Mouse (Mus musculus) forebrain, embryonic 16.5 days (tissue): ENCODE data around the gene Efcab6. TPM values are rescaled to one million over a fixed set of nuclear protein-coding genes. Genes with fewer than 3 reads are reported as not detected.
"Not testable (repeated sequence)": the region's sequence is repeated elsewhere in the genome, so short reads cannot be mapped to it uniquely, and the experiment has no call there.

Experiments
- ATAC-seq: fragments of 200-750 bp; cut with Nextera tagmentation; 2 replicates; pipeline ENCODE4 v1.8.0; 2017; ENCODE audit warnings: mild to moderate bottlenecking, moderate library complexity
- H3K27ac ChIP-seq: fragments of 300-500 bp; sonication (generic); 2 replicates; pipeline ENCODE4 v1.5.1; 2014; ENCODE audit warnings: low read length, control low read depth
- H3K27me3 ChIP-seq: fragments of 300-500 bp; sonication (generic); replicated peaks from 2 replicates; pipeline ENCODE4 v1.6.1; 2014; ENCODE audit warnings: low read length; ENCODE audit not compliant: control insufficient read depth, insufficient read depth
- H3K36me3 ChIP-seq: fragments of 300-500 bp; sonication (generic); 2 replicates; pipeline ENCODE4 v1.6.1; 2014; ENCODE audit not compliant: control insufficient read depth, insufficient read depth
- H3K4me1 ChIP-seq: fragments of 300-500 bp; sonication (generic); replicated peaks from 2 replicates; pipeline ENCODE4 v1.6.1; 2014; ENCODE audit warnings: low read length; ENCODE audit not compliant: control insufficient read depth, insufficient read depth
- H3K4me2 ChIP-seq: fragments of 300-500 bp; sonication (generic); 2 replicates; pipeline ENCODE4 v1.6.1; 2014; ENCODE audit warnings: mild to moderate bottlenecking, low read length, control low read depth
- H3K4me3 ChIP-seq: fragments of 300-500 bp; sonication (generic); replicated peaks from 2 replicates; pipeline ENCODE4 v1.5.1; 2014; ENCODE audit warnings: mild to moderate bottlenecking, low read length, control low read depth
- H3K9ac ChIP-seq: fragments of 300-500 bp; sonication (generic); replicated peaks from 2 replicates; pipeline ENCODE4 v1.6.1; 2014; ENCODE audit warnings: low read depth, low read length, control low read depth
- H3K9me3 ChIP-seq: fragments of 300-500 bp; sonication (generic); 2 replicates; pipeline ENCODE4 v1.6.1; 2016; ENCODE audit warnings: low read length; ENCODE audit not compliant: control insufficient read depth
- WGBS: fragments of 180-500 bp; shearing (Covaris S2); extraction: QIAGEN DNeasy Blood & Tissue Kit; methylation state at CpG from one replicate; pipeline ENCODE4 v1.1.7; 2014; 5-methylcytosine and 5-hydroxymethylcytosine counted together
- polyA plus RNA-seq: library from polyadenylated mRNA; unstranded; fragments of >200 nt; fragmentation: Nextera tagmentation; extraction: Ambion mirVana; gene quantifications from 2 replicates; pipeline ENCODE4 v1.2.1, GENCODE M21; 2015

Efcab6 gene
- polyA plus RNA-seq: 2.8 and 3.7 TPM in 2 replicates

- Histone ChIP-seq H3K4me1 (peaks cover 24% of the 10 kb centered on the region), H3K36me3 (no peaks in the 10 kb centered on the region), H3K27ac (no peak within 1 kb of the TSS), H3K4me2 (peak within 1 kb of the TSS; percentile 53), H3K4me3 (peak within 1 kb of the TSS; percentile 38), H3K27me3 (no peaks in the 10 kb centered on the region), H3K9me3 (peaks cover 6% of the 10 kb centered on the region), H3K9ac (peak within 1 kb of the TSS; percentile 20)
- peak; percentile 61 for ATAC-seq
- WGBS: 2% methylated on average over 29 of the region's 29 CpGs
These were observed at the start of gene Efcab6 for GRCm38 (mm10) chr15:84065140-84065539. Gene Efcab6, minus strand, starts transcription at chr15:84065379.

- no peak for ATAC-seq
- WGBS: 73% methylated on average over 6 of the region's 6 CpGs
These were observed 48.7 kb upstream of the Efcab6 start for GRCm38 (mm10) chr15:84113873-84114272.

GRCm38 (mm10) chr15:84108899-84109298 lies 43.7 kb upstream of the Efcab6 start:
- Histone ChIP-seq H3K4me3 (no peak overlapping the region), H3K9ac (no peak overlapping the region)
- 6% methylated on average over 13 of the region's 13 CpGs for WGBS

More at GRCm38 (mm10) chr15:84113873-84114272, 48.7 kb upstream of the Efcab6 start:
- Histone ChIP-seq H3K4me2 (no peak overlapping the region), H3K36me3 (no peaks in the 10 kb centered on the region), H3K27ac (no peak overlapping the region), H3K9ac (no peak overlapping the region), H3K4me3 (no peak overlapping the region), H3K4me1 (no peaks in the 10 kb centered on the region), H3K9me3 (0 out of 2 replicates have a peak, but pooled peaks cover 2% of the 10 kb centered on the region), H3K27me3 (0 out of 2 replicates have a peak, but pooled peaks cover 2% of the 10 kb centered on the region)

GRCm38 (mm10) chr15:84105924-84106500 lies 40.8 kb upstream of the Efcab6 start:
- peak overlapping the region; percentile 74 for H3K9ac ChIP-seq
- peak overlapping the region; percentile 76 for H3K4me2 ChIP-seq
- ATAC-seq: peak; percentile 32
- H3K36me3 ChIP-seq: no peaks in the 10 kb centered on the region
- WGBS: 8% methylated on average over 12 of the region's 12 CpGs
- no peaks in the 10 kb centered on the region for H3K27me3 ChIP-seq
- peaks cover 18% of the 10 kb centered on the region for H3K4me1 ChIP-seq
- peak overlapping the region; percentile 59 for H3K4me3 ChIP-seq
- H3K9me3 ChIP-seq: no peaks in the 10 kb centered on the region
- H3K27ac ChIP-seq: peak overlapping the region; percentile 60

More at GRCm38 (mm10) chr15:84108899-84109298, 43.7 kb upstream of the Efcab6 start:
- Histone ChIP-seq H3K36me3 (no peaks in the 10 kb centered on the region), H3K9me3 (no peaks in the 10 kb centered on the region), H3K27ac (no peak overlapping the region), H3K27me3 (0 out of 2 replicates have a peak, but pooled peaks cover 2% of the 10 kb centered on the region), H3K4me1 (peaks cover 17% of the 10 kb centered on the region), H3K4me2 (no peak overlapping the region)
- no peak for ATAC-seq

GRCm38 (mm10) chr15:84105105-84105923 lies 40.1 kb upstream of the Efcab6 start, which contains the start of gene Sult4a1:
Gene Sult4a1, minus strand, starts transcription at chr15:84105754.
- Histone ChIP-seq H3K36me3 (no peaks in the 10 kb centered on the region), H3K4me3 (peak within 1 kb of the TSS; percentile 59), H3K9ac (peak within 1 kb of the TSS; percentile 74), H3K4me2 (peak within 1 kb of the TSS; percentile 76), H3K27me3 (no peaks in the 10 kb centered on the region), H3K4me1 (peaks cover 18% of the 10 kb centered on the region), H3K27ac (peak within 1 kb of the TSS; percentile 60), H3K9me3 (no peaks in the 10 kb centered on the region)
- peak; percentile 81 for ATAC-seq
- 2% methylated on average over 76 of the region's 77 CpGs for WGBS

- Histone ChIP-seq H3K27me3 (no peaks in the 10 kb centered on the region), H3K4me2 (peak overlapping the region; percentile 76)
These were observed 39.4 kb upstream of the Efcab6 start for GRCm38 (mm10) chr15:84104626-84105025.

GRCm38 (mm10) chr15:84097536-84097935 lies 32.4 kb upstream of the Efcab6 start:
- not testable (repeated sequence) for H3K36me3 ChIP-seq, ATAC-seq, H3K4me3 ChIP-seq, H3K9ac ChIP-seq, H3K27me3 ChIP-seq, H3K9me3 ChIP-seq, H3K27ac ChIP-seq, H3K4me2 ChIP-seq
- 87% methylated on average over 15 of the region's 15 CpGs for WGBS
- peaks cover 15% of the 10 kb centered on the region for H3K4me1 ChIP-seq

More at GRCm38 (mm10) chr15:84104626-84105025, 39.4 kb upstream of the Efcab6 start:
- Histone ChIP-seq H3K9me3 (no peaks in the 10 kb centered on the region), H3K27ac (no peak overlapping the region), H3K9ac (peak overlapping the region; percentile 74), H3K4me1 (peaks cover 18% of the 10 kb centered on the region), H3K36me3 (no peaks in the 10 kb centered on the region), H3K4me3 (peak overlapping the region; percentile 59)
- ATAC-seq: no peak
- 81% methylated on average over 7 of the region's 7 CpGs for WGBS

- H3K9ac ChIP-seq: no peak overlapping the region
- H3K27me3 ChIP-seq: no peaks in the 10 kb centered on the region
- H3K4me2 ChIP-seq: no peak overlapping the region
- no peaks in the 10 kb centered on the region for H3K9me3 ChIP-seq
- peak overlapping the region; percentile 10; the same call in 1 of the 2 replicates for H3K27ac ChIP-seq
- WGBS: 63% methylated on average over 8 of the region's 8 CpGs
- H3K36me3 ChIP-seq: no peaks in the 10 kb centered on the region
- peaks cover 15% of the 10 kb centered on the region for H3K4me1 ChIP-seq
- ATAC-seq: peak; percentile 75
- H3K4me3 ChIP-seq: no peak overlapping the region
These were observed 30.9 kb upstream of the Efcab6 start for GRCm38 (mm10) chr15:84096051-84096450.

GRCm38 (mm10) chr15:84094921-84095320 lies 29.7 kb upstream of the Efcab6 start:
- ATAC-seq: peak; percentile 64; the same call in 1 of the 2 replicates
- H3K4me3 ChIP-seq: no peak overlapping the region
- H3K4me2 ChIP-seq: no peak overlapping the region
- H3K36me3 ChIP-seq: no peaks in the 10 kb centered on the region; the same call in 1 of the 2 replicates
- H3K27me3 ChIP-seq: no peaks in the 10 kb centered on the region
- WGBS: 47% methylated on average over 7 of the region's 7 CpGs
- H3K27ac ChIP-seq: peak overlapping the region; percentile 19; the same call in 1 of the 2 replicates
- H3K9ac ChIP-seq: no peak overlapping the region
- peaks cover 15% of the 10 kb centered on the region for H3K4me1 ChIP-seq
- H3K9me3 ChIP-seq: no peaks in the 10 kb centered on the region
